Mouse (Mus musculus) hindbrain, embryonic 16.5 days (tissue): ENCODE results near the gene Kctd21. TPM values are rescaled to one million over a fixed set of nuclear protein-coding genes. Genes with fewer than 3 reads are reported as not detected.
A peak's percentile ranks its signal among the peaks of the same experiment; 100 is the strongest.

Experiments used
- ATAC-seq: fragments of 200-750 bp; cut with Nextera tagmentation; 2 replicates; pipeline ENCODE4 v1.8.0; 2017; ENCODE audit warnings: moderate TSS enrichment, moderate library complexity
- H3K27ac ChIP-seq: fragments of 300-500 bp; sonication (generic); 2 replicates; pipeline ENCODE4 v1.5.1; 2014; ENCODE audit warnings: low read depth, mild to moderate bottlenecking, control low read depth, low read length, moderate library complexity
- H3K27me3 ChIP-seq: fragments of 300-500 bp; sonication (generic); replicated peaks from 2 replicates; pipeline ENCODE4 v1.6.1; 2014; ENCODE audit warnings: low read length; ENCODE audit not compliant: control insufficient read depth, insufficient read depth
- H3K36me3 ChIP-seq: fragments of 300-500 bp; sonication (generic); 2 replicates; pipeline ENCODE4 v1.6.1; 2014; ENCODE audit warnings: mild to moderate bottlenecking, low read length, moderate library complexity, mixed read lengths; ENCODE audit not compliant: control insufficient read depth, insufficient read depth
- H3K4me1 ChIP-seq: fragments of 300-500 bp; sonication (generic); 2 replicates; pipeline ENCODE4 v1.6.1; 2014; ENCODE audit warnings: low read depth, low read length; ENCODE audit not compliant: control insufficient read depth, insufficient read depth
- H3K4me2 ChIP-seq: fragments of 300-500 bp; sonication (generic); 2 replicates; pipeline ENCODE4 v1.6.1; 2014; ENCODE audit warnings: mild to moderate bottlenecking, low read length, control low read depth, moderate library complexity
- H3K4me3 ChIP-seq: fragments of 300-500 bp; sonication (generic); 2 replicates; pipeline ENCODE4 v1.5.1; 2014; ENCODE audit warnings: mild to moderate bottlenecking, low read length, control low read depth, moderate library complexity
- H3K9ac ChIP-seq: fragments of 300-500 bp; sonication (generic); 2 replicates; pipeline ENCODE4 v1.6.1; 2014; ENCODE audit warnings: low read depth, mild to moderate bottlenecking, control low read depth, low read length, moderate library complexity
- H3K9me3 ChIP-seq: fragments of 300-500 bp; sonication (generic); 2 replicates; pipeline ENCODE4 v1.6.1; 2014; ENCODE audit warnings: mild to moderate bottlenecking, low read length, moderate library complexity; ENCODE audit not compliant: control insufficient read depth
- WGBS: fragments of 180-500 bp; shearing (Covaris S2); extraction: QIAGEN DNeasy Blood & Tissue Kit; methylation state at CpG from one replicate; pipeline ENCODE4 v1.1.7; 2014; 5-methylcytosine and 5-hydroxymethylcytosine counted together
- polyA plus RNA-seq: library from polyadenylated mRNA; unstranded; fragments of >200 nt; fragmentation: Nextera tagmentation; extraction: Ambion mirVana; gene quantifications from 2 replicates; pipeline ENCODE4 v1.2.1, GENCODE M21; 2015

The Kctd21 gene
- 7.7 and 7.9 TPM in 2 replicates for polyA plus RNA-seq

GRCm38 (mm10) chr7:97331726-97332666 lies at the start of gene Kctd21, which contains the start of gene Usp35:
Gene Kctd21 (plus strand): TSS chr7:97332327.
Gene Usp35 (minus strand): TSS chr7:97332020.
- WGBS, result under 1% methylated on average over 63 of the region's 68 CpGs
- peak within 1 kb of the TSS; percentile 54 for H3K4me3 ChIP-seq
- peak; percentile 98 for ATAC-seq
- peak within 1 kb of the TSS; percentile 86 for H3K9ac ChIP-seq
- peaks cover 23% of the 10 kb centered on the region for H3K4me1 ChIP-seq
- H3K27ac ChIP-seq, result peak within 1 kb of the TSS; percentile 72
- no peaks in the 10 kb centered on the region for H3K36me3 ChIP-seq
- no peaks in the 10 kb centered on the region for H3K9me3 ChIP-seq
- H3K4me2 ChIP-seq, result peak within 1 kb of the TSS; percentile 67
- H3K27me3 ChIP-seq, result no peaks in the 10 kb centered on the region; the same call in 1 of the 2 replicates

- Histone ChIP-seq H3K9ac (no peak overlapping the region), H3K36me3 (peaks cover 4% of the 10 kb centered on the region), H3K4me1 (no peaks in the 10 kb centered on the region), H3K9me3 (no peaks in the 10 kb centered on the region), H3K4me2 (no peak overlapping the region), H3K27ac (no peak overlapping the region), H3K4me3 (no peak overlapping the region), H3K27me3 (no peaks in the 10 kb centered on the region)
- 53% methylated on average over 2 of the region's 2 CpGs for WGBS
- ATAC-seq, result no peak
Measured at GRCm38 (mm10) chr7:97296986-97297385, 35.1 kb upstream of the Kctd21 start.

- peak; percentile 65 for ATAC-seq
Measured at GRCm38 (mm10) chr7:97297466-97297865, 34.7 kb upstream of the Kctd21 start.

GRCm38 (mm10) chr7:97298279-97298678 lies 33.8 kb upstream of the Kctd21 start:
- Histone ChIP-seq H3K27me3 (no peaks in the 10 kb centered on the region), H3K27ac (no peak overlapping the region), H3K4me2 (no peak overlapping the region), H3K36me3 (peaks cover 4% of the 10 kb centered on the region), H3K9ac (no peak overlapping the region; the same call in 1 of the 2 replicates), H3K4me3 (no peak overlapping the region), H3K9me3 (no peaks in the 10 kb centered on the region), H3K4me1 (no peaks in the 10 kb centered on the region)
- ATAC-seq, result no peak
- WGBS, result 95% methylated on average over 2 of the region's 2 CpGs

More at GRCm38 (mm10) chr7:97297466-97297865, 34.7 kb upstream of the Kctd21 start:
- H3K4me3 ChIP-seq, result no peak overlapping the region
- H3K4me1 ChIP-seq, result no peaks in the 10 kb centered on the region
- H3K27ac ChIP-seq, result no peak overlapping the region
- H3K27me3 ChIP-seq, result no peaks in the 10 kb centered on the region
- no peaks in the 10 kb centered on the region for H3K9me3 ChIP-seq
- no peak overlapping the region for H3K9ac ChIP-seq
- H3K4me2 ChIP-seq, result no peak overlapping the region
- H3K36me3 ChIP-seq, result peaks cover 4% of the 10 kb centered on the region
- WGBS, result 6% methylated on average over 2 of the region's 2 CpGs

GRCm38 (mm10) chr7:97298943-97299342 lies 33.2 kb upstream of the Kctd21 start:
- Histone ChIP-seq H3K4me1 (no peaks in the 10 kb centered on the region), H3K4me3 (no peak overlapping the region), H3K9me3 (no peaks in the 10 kb centered on the region), H3K9ac (no peak overlapping the region), H3K36me3 (peaks cover 9% of the 10 kb centered on the region), H3K4me2 (no peak overlapping the region), H3K27me3 (no peaks in the 10 kb centered on the region), H3K27ac (no peak overlapping the region)
- 84% methylated on average over 6 of the region's 6 CpGs for WGBS
- ATAC-seq, result no peak

- 93% methylated on average over 2 of the region's 2 CpGs for WGBS
- no peaks in the 10 kb centered on the region for H3K4me1 ChIP-seq
- H3K27ac ChIP-seq, result no peak overlapping the region
- peaks cover 15% of the 10 kb centered on the region for H3K36me3 ChIP-seq
- ATAC-seq, result no peak
- no peak overlapping the region for H3K4me2 ChIP-seq
- no peak overlapping the region for H3K4me3 ChIP-seq
- no peaks in the 10 kb centered on the region for H3K27me3 ChIP-seq
- no peak overlapping the region for H3K9ac ChIP-seq
- H3K9me3 ChIP-seq, result no peaks in the 10 kb centered on the region
Measured at GRCm38 (mm10) chr7:97300914-97301313, 31.2 kb upstream of the Kctd21 start.

GRCm38 (mm10) chr7:97301321-97301720 lies 30.8 kb upstream of the Kctd21 start:
- Histone ChIP-seq H3K4me2 (no peak overlapping the region), H3K27ac (no peak overlapping the region), H3K9ac (no peak overlapping the region), H3K9me3 (no peaks in the 10 kb centered on the region), H3K4me1 (no peaks in the 10 kb centered on the region), H3K4me3 (no peak overlapping the region), H3K27me3 (no peaks in the 10 kb centered on the region), H3K36me3 (peaks cover 15% of the 10 kb centered on the region)
- 85% methylated on average over 8 of the region's 8 CpGs for WGBS
- no peak for ATAC-seq

GRCm38 (mm10) chr7:97302261-97302660 lies 29.9 kb upstream of the Kctd21 start:
- no peak overlapping the region for H3K4me2 ChIP-seq
- H3K4me3 ChIP-seq, result no peak overlapping the region
- 90% methylated on average over 4 of the region's 4 CpGs for WGBS
- no peak for ATAC-seq
- H3K27ac ChIP-seq, result no peak overlapping the region
- no peaks in the 10 kb centered on the region for H3K9me3 ChIP-seq
- no peak overlapping the region for H3K9ac ChIP-seq
- no peaks in the 10 kb centered on the region for H3K27me3 ChIP-seq
- H3K36me3 ChIP-seq, result peaks cover 15% of the 10 kb centered on the region
- H3K4me1 ChIP-seq, result no peaks in the 10 kb centered on the region

- Histone ChIP-seq H3K4me2 (no peak overlapping the region), H3K4me3 (no peak overlapping the region), H3K4me1 (no peaks in the 10 kb centered on the region), H3K36me3 (peaks cover 15% of the 10 kb centered on the region), H3K27ac (no peak overlapping the region), H3K27me3 (no peaks in the 10 kb centered on the region), H3K9me3 (no peaks in the 10 kb centered on the region), H3K9ac (no peak overlapping the region)
- WGBS, result 86% methylated on average over 4 of the region's 4 CpGs
- ATAC-seq, result no peak
Measured at GRCm38 (mm10) chr7:97302876-97303275, 29.3 kb upstream of the Kctd21 start.
